Mouse (Mus musculus) midbrain, embryonic 12.5 days (tissue): ENCODE data around the gene Fam173a. TPM values are rescaled to one million over a fixed set of nuclear protein-coding genes. Genes with fewer than 3 reads are reported as not detected.

Experiments
- ATAC-seq: fragments of 200-750 bp; cut with Nextera tagmentation; 2 replicates; pipeline ENCODE4 v1.8.0; 2017; ENCODE audit warnings: low read depth, moderate TSS enrichment, moderate library complexity; ENCODE audit not compliant: low FRiP score
- H3K27ac ChIP-seq: fragments of 300-500 bp; sonication (generic); replicated peaks from 2 replicates; pipeline ENCODE4 v1.5.1; 2016; ENCODE audit warnings: mild to moderate bottlenecking
- H3K27me3 ChIP-seq: fragments of 300-500 bp; sonication (generic); 2 replicates; pipeline ENCODE4 v1.6.1; 2016; ENCODE audit warnings: mild to moderate bottlenecking
- H3K36me3 ChIP-seq: fragments of 300-500 bp; sonication (generic); 2 replicates; pipeline ENCODE4 v1.6.1; 2016
- H3K4me1 ChIP-seq: fragments of 300-500 bp; sonication (generic); 2 replicates; pipeline ENCODE4 v1.6.1; 2016
- H3K4me2 ChIP-seq: fragments of 300-500 bp; sonication (generic); replicated peaks from 2 replicates; pipeline ENCODE4 v1.6.1; 2016; ENCODE audit warnings: mild to moderate bottlenecking, moderate library complexity
- H3K4me3 ChIP-seq: fragments of 300-500 bp; sonication (generic); 2 replicates; pipeline ENCODE4 v1.5.1; 2016; ENCODE audit warnings: mild to moderate bottlenecking
- H3K9ac ChIP-seq: fragments of 300-500 bp; sonication (generic); replicated peaks from 2 replicates; pipeline ENCODE4 v1.6.1; 2016; ENCODE audit warnings: mild to moderate bottlenecking, moderate library complexity
- H3K9me3 ChIP-seq: fragments of 300-500 bp; sonication (generic); 2 replicates; pipeline ENCODE4 v1.6.1; 2016; ENCODE audit warnings: mild to moderate bottlenecking
- WGBS: fragments of 180-500 bp; shearing (Covaris S2); methylation state at CpG from one replicate; pipeline ENCODE4 v1.1.7; 2016; 5-methylcytosine and 5-hydroxymethylcytosine counted together
- polyA plus RNA-seq: library from polyadenylated mRNA; unstranded; fragments of >200 nt; fragmentation: Nextera tagmentation; extraction: Ambion mirVana; gene quantifications from 2 replicates; pipeline ENCODE4 v1.2.1, GENCODE M21; 2016

Fam173a gene
- polyA plus RNA-seq, 1 experiment from 2014 or later, result 86.1 TPM

DNA sequence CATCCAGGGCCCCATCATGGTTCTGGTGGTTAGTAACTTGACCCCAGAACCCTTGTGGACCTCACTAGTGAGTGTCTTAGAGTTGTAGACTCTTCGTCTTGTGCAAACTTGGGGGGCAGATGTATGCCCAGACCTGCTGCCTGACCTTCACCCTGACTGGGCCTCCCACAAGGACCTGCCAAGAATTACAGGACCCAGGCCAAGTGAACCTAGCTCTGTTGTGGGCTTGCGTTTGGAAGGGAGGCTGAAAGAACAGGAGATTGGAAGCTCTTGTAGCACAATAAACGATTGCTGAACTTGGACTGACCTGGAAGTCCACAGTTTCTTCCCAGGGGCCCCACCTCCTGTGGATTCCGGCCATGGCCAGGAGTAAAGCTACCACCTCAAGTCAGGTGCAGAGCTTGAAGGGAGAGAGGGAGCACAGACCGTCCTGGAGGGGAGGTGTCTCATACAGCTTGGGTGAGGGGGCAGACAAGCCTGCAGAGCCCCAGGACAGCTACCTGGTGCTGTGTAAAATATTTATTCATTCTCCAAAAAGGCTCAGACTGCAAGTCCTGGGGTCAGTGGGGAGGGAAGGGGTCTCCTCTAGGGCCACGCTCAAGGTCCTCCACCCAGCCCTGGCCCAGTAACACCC, 41.4 kb upstream of the Fam173a start:
- ATAC-seq, result no peak
- Histone ChIP-seq H3K27me3 (no peaks in the 10 kb centered on the region), H3K36me3 (peaks cover 35% of the 10 kb centered on the region), H3K4me1 (peaks cover 81% of the 10 kb centered on the region), H3K4me2 (peak overlapping the region; percentile 96), H3K9me3 (no peaks in the 10 kb centered on the region), H3K4me3 (peak overlapping the region; percentile 77), H3K27ac (peak overlapping the region; percentile 95), H3K9ac (peak overlapping the region; percentile 84)
- 57% methylated on average over 6 of the region's 6 CpGs for WGBS

DNA sequence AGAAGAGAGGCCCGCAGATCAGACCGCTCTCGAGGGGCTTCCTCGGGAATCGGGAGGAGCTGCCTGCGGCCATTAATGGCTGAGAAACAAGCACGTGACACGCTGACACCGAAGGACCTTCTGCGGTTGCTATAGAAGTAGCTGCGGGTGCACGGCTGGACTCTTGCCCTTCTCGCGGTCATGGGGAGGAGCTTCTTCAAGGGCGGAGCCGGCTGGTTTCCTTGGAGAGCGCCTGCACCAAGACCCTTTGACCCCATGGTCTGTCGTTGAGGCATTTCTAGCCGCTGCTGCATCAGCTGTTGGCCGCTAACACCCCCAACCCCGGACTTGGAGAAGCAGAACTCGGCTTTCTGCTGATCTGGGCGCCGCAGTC, 40.6 kb upstream of the Fam173a start, which contains the start of gene Stub1:
Stub1 (minus strand) TSS at position 114 of the 373 bp plus-strand sequence.
- WGBS, result under 1% methylated on average over 24 of the region's 24 CpGs
- Histone ChIP-seq H3K27me3 (no peaks in the 10 kb centered on the region), H3K36me3 (peaks cover 30% of the 10 kb centered on the region), H3K9ac (peak within 1 kb of the TSS; percentile 84), H3K4me3 (peak within 1 kb of the TSS; percentile 77), H3K27ac (peak within 1 kb of the TSS; percentile 95), H3K4me2 (peak within 1 kb of the TSS; percentile 96), H3K4me1 (peaks cover 83% of the 10 kb centered on the region), H3K9me3 (no peaks in the 10 kb centered on the region)
- peak; percentile 59 for ATAC-seq

GRCm38 (mm10) chr17:25832436-25833290, 40.0 kb upstream of the Fam173a start:
- Histone ChIP-seq H3K4me3 (peak overlapping the region; percentile 77), H3K36me3 (peaks cover 29% of the 10 kb centered on the region), H3K9ac (peak overlapping the region; percentile 84), H3K4me2 (peak overlapping the region; percentile 96), H3K27ac (peak overlapping the region; percentile 95), H3K4me1 (peaks cover 81% of the 10 kb centered on the region), H3K9me3 (no peaks in the 10 kb centered on the region), H3K27me3 (no peaks in the 10 kb centered on the region)
- WGBS, result under 1% methylated on average over 77 of the region's 77 CpGs
- ATAC-seq, result peak; percentile 89

- Histone ChIP-seq H3K4me1 (peaks cover 71% of the 10 kb centered on the region), H3K9ac (peak overlapping the region; percentile 84), H3K27me3 (no peaks in the 10 kb centered on the region), H3K27ac (peak overlapping the region; percentile 4; the same call in 1 of the 2 replicates), H3K9me3 (no peaks in the 10 kb centered on the region), H3K4me3 (peak overlapping the region; percentile 77), H3K4me2 (peak overlapping the region; percentile 96), H3K36me3 (peaks cover 39% of the 10 kb centered on the region)
- WGBS, result 64% methylated on average over 21 of the region's 21 CpGs
- ATAC-seq, result no peak
These were observed 39.0 kb upstream of the Fam173a start for GRCm38 (mm10) chr17:25831451-25832281.

DNA sequence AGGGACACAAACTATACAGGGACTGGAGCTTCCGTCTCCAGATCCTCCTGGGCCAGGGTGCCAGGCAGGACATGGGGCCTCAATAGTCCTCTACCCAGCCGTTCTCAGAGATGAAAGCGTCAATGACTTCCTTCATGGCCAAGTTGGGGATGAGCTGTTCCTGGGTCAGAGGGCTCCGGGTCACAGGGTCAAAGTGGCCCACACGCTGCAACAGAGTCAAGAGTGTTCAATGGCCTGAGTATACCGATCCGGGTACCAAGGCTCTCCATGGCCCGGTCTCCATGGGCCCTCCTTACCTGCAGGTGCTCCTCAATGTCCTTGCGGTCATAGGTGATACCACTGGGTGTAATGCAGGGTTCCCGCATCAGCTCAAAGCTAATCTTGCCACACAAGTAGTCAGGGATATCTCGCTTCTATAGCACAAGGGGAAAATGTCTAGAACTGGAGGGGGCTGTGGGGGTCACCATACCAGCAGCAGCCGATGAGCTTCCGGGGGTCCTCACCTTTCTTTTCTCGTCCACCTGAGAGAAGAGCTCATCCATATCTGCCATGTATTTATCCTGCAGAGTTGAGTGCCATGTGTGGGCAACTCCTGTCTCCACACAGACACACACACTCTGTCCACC, 38.2 kb upstream of the Fam173a start:
- peak overlapping the region; percentile 96 for H3K4me2 ChIP-seq
- H3K9me3 ChIP-seq, result no peaks in the 10 kb centered on the region
- H3K4me3 ChIP-seq, result peak overlapping the region; percentile 77; the same call in 1 of the 2 replicates
- no peaks in the 10 kb centered on the region for H3K27me3 ChIP-seq
- H3K9ac ChIP-seq, result no peak overlapping the region
- H3K27ac ChIP-seq, result no peak overlapping the region
- 88% methylated on average over 14 of the region's 14 CpGs for WGBS
- H3K4me1 ChIP-seq, result peaks cover 63% of the 10 kb centered on the region
- peaks cover 46% of the 10 kb centered on the region for H3K36me3 ChIP-seq
- no peak for ATAC-seq

GRCm38 (mm10) chr17:25830200-25830753, 37.6 kb upstream of the Fam173a start:
- 89% methylated on average over 4 of the region's 4 CpGs for WGBS
- H3K4me2 ChIP-seq, result peak overlapping the region; percentile 84
- H3K27ac ChIP-seq, result no peak overlapping the region
- no peak for ATAC-seq
- peak overlapping the region; percentile 67; the same call in 1 of the 2 replicates for H3K4me3 ChIP-seq
- peaks cover 50% of the 10 kb centered on the region for H3K36me3 ChIP-seq
- H3K9ac ChIP-seq, result peak overlapping the region; percentile 84; the same call in 1 of the 2 replicates
- no peaks in the 10 kb centered on the region for H3K27me3 ChIP-seq
- H3K4me1 ChIP-seq, result peaks cover 63% of the 10 kb centered on the region
- H3K9me3 ChIP-seq, result no peaks in the 10 kb centered on the region

GRCm38 (mm10) chr17:25829558-25830017, 36.9 kb upstream of the Fam173a start:
- Histone ChIP-seq H3K36me3 (peaks cover 46% of the 10 kb centered on the region), H3K9me3 (no peaks in the 10 kb centered on the region), H3K4me3 (peak overlapping the region; percentile 67), H3K9ac (peak overlapping the region; percentile 84), H3K4me1 (peaks cover 63% of the 10 kb centered on the region), H3K4me2 (peak overlapping the region; percentile 84), H3K27ac (peak overlapping the region; percentile 91), H3K27me3 (no peaks in the 10 kb centered on the region)
- WGBS, result 47% methylated on average over 8 of the region's 8 CpGs
- no peak for ATAC-seq

- no peaks in the 10 kb centered on the region for H3K27me3 ChIP-seq
- H3K9me3 ChIP-seq, result no peaks in the 10 kb centered on the region
- peak within 1 kb of the TSS; percentile 67 for H3K4me3 ChIP-seq
- H3K9ac ChIP-seq, result peak within 1 kb of the TSS; percentile 84
- under 1% methylated on average over 32 of the region's 32 CpGs for WGBS
- H3K36me3 ChIP-seq, result peaks cover 46% of the 10 kb centered on the region
- H3K27ac ChIP-seq, result peak within 1 kb of the TSS; percentile 91
- peak within 1 kb of the TSS; percentile 84 for H3K4me2 ChIP-seq
- ATAC-seq, result peak; percentile 42
- peaks cover 63% of the 10 kb centered on the region for H3K4me1 ChIP-seq
These were observed 36.2 kb upstream of the Fam173a start, which contains the start of gene Jmjd8 for GRCm38 (mm10) chr17:25828712-25829557. Jmjd8 (plus strand) TSS chr17:25828867.

DNA sequence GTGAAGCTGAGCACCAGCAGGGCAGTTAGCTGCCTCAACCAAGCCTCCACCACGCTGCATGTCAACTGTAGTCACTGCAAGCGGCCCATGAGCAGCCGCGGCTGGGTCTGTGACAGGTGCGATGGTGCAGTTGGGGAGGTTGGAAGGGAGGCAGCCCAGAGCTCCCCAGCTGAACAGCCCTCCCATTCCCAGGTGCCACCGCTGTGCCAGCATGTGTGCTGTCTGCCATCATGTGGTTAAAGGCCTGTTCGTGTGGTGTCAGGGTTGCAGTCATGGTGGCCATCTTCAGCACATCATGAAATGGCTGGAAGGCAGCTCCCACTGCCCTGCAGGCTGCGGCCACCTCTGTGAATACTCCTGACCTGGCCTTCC, 35.5 kb upstream of the Fam173a start:
- peak overlapping the region; percentile 84; the same call in 1 of the 2 replicates for H3K9ac ChIP-seq
- H3K4me3 ChIP-seq, result peak overlapping the region; percentile 67
- H3K9me3 ChIP-seq, result no peaks in the 10 kb centered on the region
- peak overlapping the region; percentile 84 for H3K4me2 ChIP-seq
- H3K36me3 ChIP-seq, result peaks cover 46% of the 10 kb centered on the region
- ATAC-seq, result no peak
- no peaks in the 10 kb centered on the region for H3K27me3 ChIP-seq
- H3K4me1 ChIP-seq, result peaks cover 60% of the 10 kb centered on the region
- WGBS, result 83% methylated on average over 8 of the region's 8 CpGs
- H3K27ac ChIP-seq, result peak overlapping the region; percentile 91

DNA sequence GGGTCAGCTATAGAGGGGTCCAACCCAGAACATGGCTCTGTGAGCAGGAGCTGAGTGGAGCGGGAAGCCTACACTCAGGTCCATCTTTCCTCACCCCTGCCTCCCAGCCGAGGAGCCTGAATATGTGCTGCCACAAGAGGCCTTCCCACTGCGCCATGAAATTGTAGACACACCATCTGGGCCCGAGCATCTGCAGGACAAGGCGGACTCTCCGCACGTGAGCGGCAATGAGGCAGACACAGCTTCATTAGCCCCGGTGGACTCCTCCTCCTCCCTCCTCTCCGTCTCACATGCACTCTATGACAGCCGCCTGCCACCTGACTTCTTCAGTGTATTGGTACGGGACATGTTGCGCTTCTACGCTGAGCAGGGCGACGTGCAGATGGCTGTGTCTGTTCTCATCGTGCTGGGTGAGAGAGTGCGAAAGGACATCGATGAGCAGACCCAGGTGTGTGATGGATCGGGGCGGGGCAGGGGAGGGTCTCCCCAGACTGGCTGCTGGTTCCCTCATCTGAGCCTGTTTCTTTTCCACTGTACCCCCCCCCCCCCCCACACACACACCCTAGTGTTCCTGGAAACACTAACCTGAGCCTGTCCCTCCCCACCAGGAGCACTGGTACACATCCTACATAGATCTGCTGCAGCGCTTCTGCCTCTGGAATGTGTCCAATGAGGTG, 35.0 kb upstream of the Fam173a start:
- Histone ChIP-seq H3K4me1 (peaks cover 63% of the 10 kb centered on the region), H3K4me3 (no peak overlapping the region; the same call in 1 of the 2 replicates), H3K27me3 (peaks cover under 1% of the 10 kb centered on the region; the same call in 1 of the 2 replicates), H3K4me2 (peak overlapping the region; percentile 84; the same call in 1 of the 2 replicates), H3K36me3 (peaks cover 46% of the 10 kb centered on the region), H3K9me3 (no peaks in the 10 kb centered on the region), H3K9ac (no peak overlapping the region), H3K27ac (peak overlapping the region; percentile 91; the same call in 1 of the 2 replicates)
- ATAC-seq, result no peak
- WGBS, result 93% methylated on average over 22 of the region's 22 CpGs
